Comparison of ENCODE assay signal across 11 mouse cellular contexts in genomic region chr4:81956926-81957694, GRCm38 (mm10).
DNase-seq lines count a peak whose midpoint lies in the region; ATAC-seq lines count a peak whose summit lies in the region.
"Had no signal": no experiment of that assay in that cellular context is flagged by ENCODE, and none has a peak within 500 bp of the region (broad histone marks: within the 10 kb centered on the region; RNA-seq: fewer than 3 reads in every experiment).

No protein-coding gene starts in this region.

- ATAC-seq in lung, embryonic 15.5 days (ENCODE audit: borderline replicate concordance, extremely low read depth, low FRiP score, low TSS enrichment) = peak; percentile 74
- ATAC-seq in intestine, embryonic 16.5 days = no peak

- H3K27me3 ChIP-seq in heart, embryonic 10.5 days (ENCODE audit: insufficient read depth, poor library complexity, severe bottlenecking) = no peaks in the 10 kb centered on the region
- no peaks in the 10 kb centered on the region for H3K27me3 ChIP-seq in lung, embryonic 15.5 days
- no peaks in the 10 kb centered on the region for H3K27me3 ChIP-seq in intestine, embryonic 16.5 days (replicated peaks; ENCODE audit: control insufficient read depth, insufficient read depth, low read length)
- H3K27me3 ChIP-seq: CH12.LX had no signal

- no peak overlapping the region for H3K9ac ChIP-seq in lung, embryonic 15.5 days
- no peak overlapping the region for H3K9ac ChIP-seq in intestine, embryonic 16.5 days (ENCODE audit: low read depth, low read length)

- no peaks in the 10 kb centered on the region for H3K36me3 ChIP-seq in heart, embryonic 10.5 days
- H3K36me3 ChIP-seq in lung, embryonic 15.5 days = no peaks in the 10 kb centered on the region
- no peaks in the 10 kb centered on the region for H3K36me3 ChIP-seq in intestine, embryonic 16.5 days (ENCODE audit: control insufficient read depth, insufficient read depth, low read length)
- H3K36me3 ChIP-seq: limb, embryonic 10.5 days had no signal

- no peak overlapping the region for H3K4me2 ChIP-seq in lung, embryonic 15.5 days
- no peak overlapping the region for H3K4me2 ChIP-seq in intestine, embryonic 16.5 days (ENCODE audit: low read depth, low read length)

- no peak for DNase-seq in heart, embryonic 10.5 days (ENCODE audit: low spot score)
- no peak for DNase-seq in heart, postnatal 36 days
- no peak for DNase-seq in lung, adult 18-20 months
- DNase-seq in embryo, embryonic 11 days = peak; percentile 32
- DNase-seq in right cerebral cortex, adult 18-20 months = no peak

- H3K4me3 ChIP-seq in heart, embryonic 10.5 days = no peak overlapping the region
- no peak overlapping the region for H3K4me3 ChIP-seq in lung, embryonic 15.5 days
- no peak overlapping the region for H3K4me3 ChIP-seq in intestine, embryonic 16.5 days (ENCODE audit: low read length)
- H3K4me3 ChIP-seq: layer of hippocampus, adult 2 months; limb, embryonic 10.5 days had no signal

- no peaks in the 10 kb centered on the region for H3K9me3 ChIP-seq in heart, embryonic 10.5 days
- H3K9me3 ChIP-seq in lung, embryonic 15.5 days = no peaks in the 10 kb centered on the region
- H3K9me3 ChIP-seq in intestine, embryonic 16.5 days (ENCODE audit: control insufficient read depth, low read length) = no peaks in the 10 kb centered on the region
- H3K9me3 ChIP-seq: limb, embryonic 10.5 days had no signal

- intact Hi-C loops in heart, postnatal 36 days (cut with DNase I) = no loop called here

- peaks cover 16% of the 10 kb centered on the region for H3K4me1 ChIP-seq in heart, embryonic 10.5 days
- H3K4me1 ChIP-seq in lung, embryonic 15.5 days = peaks cover 18% of the 10 kb centered on the region; the same call in 1 of the 2 replicates
- H3K4me1 ChIP-seq in intestine, embryonic 16.5 days (ENCODE audit: control insufficient read depth, insufficient read depth, low read length) = 0 out of 2 replicates have a peak, but pooled peaks cover 4% of the 10 kb centered on the region

- peak overlapping the region; percentile 49 for H3K27ac ChIP-seq in heart, embryonic 10.5 days
- H3K27ac ChIP-seq in lung, embryonic 15.5 days = peak overlapping the region; percentile 52
- peak overlapping the region; percentile 1; the same call in 1 of the 2 replicates for H3K27ac ChIP-seq in intestine, embryonic 16.5 days (ENCODE audit: low read length)
- H3K27ac ChIP-seq: layer of hippocampus, adult 2 months; limb, embryonic 10.5 days; macrophage had no signal

- 45% methylated on average over 6 of the region's 6 CpGs for WGBS in heart, embryonic 10.5 days
- WGBS in lung, embryonic 15.5 days = 34% methylated on average over 6 of the region's 6 CpGs
- WGBS in intestine, embryonic 16.5 days = 44% methylated on average over 6 of the region's 6 CpGs

Comparison
In these comparisons a context has a peak if more than half of its experiments do, and no peak if none do; other contexts are left out.
1. H3K27ac ChIP-seq: peak in every context shown above with its lines; median percentile 52 in lung, embryonic 15.5 days; 49 in heart, embryonic 10.5 days; 1 in intestine, embryonic 16.5 days.